Mouse (Mus musculus) 416B (cell line): ENCODE data around the gene Fbxo47.

Experiments used
- DNase-seq: peaks from one replicate; pipeline ENCODE4 v3.0.0; 2011; ENCODE audit warnings: low read depth

Fbxo47 gene

DNA sequence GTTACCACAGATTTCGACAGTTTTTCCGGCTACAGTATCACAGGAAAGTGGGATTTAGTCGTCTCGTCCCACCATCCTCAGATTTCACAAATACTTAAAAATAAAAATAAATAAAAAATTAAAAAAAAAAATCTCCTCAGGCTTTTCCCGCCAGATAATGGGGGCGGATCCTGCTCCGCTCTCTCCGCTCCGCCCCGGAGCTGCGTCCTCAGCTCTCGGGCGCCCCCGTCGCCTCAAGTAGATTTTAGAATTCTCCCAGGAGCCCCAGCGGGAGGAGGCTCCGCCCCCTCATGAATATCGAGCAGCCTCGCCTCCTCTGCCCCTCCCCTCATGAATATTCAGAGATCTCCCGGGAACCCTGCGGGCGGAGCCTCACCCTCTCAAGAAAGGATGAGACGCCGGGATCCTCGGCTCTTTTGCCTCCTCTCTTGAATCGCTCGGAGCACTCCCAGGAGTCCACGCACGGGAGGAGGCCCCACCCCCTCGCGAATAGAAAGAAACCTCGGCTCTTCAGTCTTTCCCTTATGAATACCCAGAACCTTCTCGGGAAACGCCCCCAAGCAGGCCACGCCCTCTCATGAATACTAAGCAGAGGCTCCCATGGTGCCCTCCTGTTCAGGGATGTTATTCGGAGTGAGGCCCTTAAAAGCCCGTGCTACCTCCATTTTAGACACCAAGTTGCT lies at the start of gene Fbxo47:
TSS of gene Fbxo47 (minus strand) at position 237 of the 683 bp plus-strand sequence.
- DNase-seq, result peak; percentile 99

DNA sequence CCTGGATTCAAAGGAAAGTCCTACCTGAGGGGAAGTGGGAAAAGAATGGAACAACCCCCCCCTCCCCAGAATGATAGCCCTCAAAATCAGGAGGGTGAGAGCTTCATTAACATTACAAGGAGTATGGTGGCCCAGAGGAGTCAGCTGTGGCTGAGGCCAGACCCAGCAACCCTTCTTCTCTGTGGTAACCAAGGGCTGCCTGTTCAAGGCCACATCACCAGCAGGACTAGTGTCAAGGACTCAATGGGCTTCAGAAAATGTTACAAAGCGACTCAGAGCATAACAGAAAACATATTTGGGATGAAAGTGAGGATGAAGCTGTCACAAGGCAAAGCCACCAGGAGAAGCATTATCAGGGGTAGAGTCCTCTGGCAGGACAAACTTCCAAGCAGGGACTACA lies 49.6 kb upstream of the Fbxo47 start:
- DNase-seq, result no peak

DNA sequence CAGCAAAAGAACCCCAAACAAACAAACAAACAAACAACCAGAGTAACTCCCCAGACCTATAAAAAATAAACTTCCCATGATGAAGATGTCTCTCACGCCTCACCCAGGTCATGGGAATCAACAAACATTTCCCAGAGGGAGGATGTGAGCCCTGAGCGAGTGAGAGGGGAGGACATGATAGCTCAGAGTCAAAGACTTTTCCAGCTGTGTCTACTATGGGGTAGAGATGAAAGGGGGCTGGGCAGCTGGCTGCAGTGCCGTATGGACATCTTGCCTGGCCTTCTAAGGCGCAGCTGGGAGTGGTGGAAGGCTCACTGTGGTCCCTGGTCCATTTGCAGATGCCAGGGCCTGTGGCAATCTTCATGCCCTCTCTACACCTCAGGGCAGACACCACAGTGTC lies 45.0 kb upstream of the Fbxo47 start:
- DNase-seq, result no peak

DNA sequence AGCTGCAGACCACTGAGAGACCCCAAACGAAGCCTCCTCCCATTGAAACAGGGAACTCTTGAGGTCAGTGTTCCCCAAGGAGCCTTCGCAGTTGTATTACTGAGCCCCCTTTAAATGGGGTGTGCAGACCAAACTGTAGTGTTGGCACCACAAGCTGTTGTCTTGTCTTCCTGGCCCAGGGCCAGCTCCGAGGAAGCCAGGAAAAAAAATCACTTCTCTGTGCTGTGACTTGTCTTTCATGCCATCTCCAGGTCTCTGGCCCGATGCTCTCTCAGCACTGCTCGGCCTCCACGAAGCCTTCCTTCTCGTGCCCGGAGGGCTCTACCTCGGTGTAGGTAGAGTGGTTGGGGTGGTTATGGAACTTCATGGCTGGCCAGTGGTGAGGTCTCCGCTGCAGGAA lies 40.3 kb upstream of the Fbxo47 start:
- DNase-seq, result no peak

DNA sequence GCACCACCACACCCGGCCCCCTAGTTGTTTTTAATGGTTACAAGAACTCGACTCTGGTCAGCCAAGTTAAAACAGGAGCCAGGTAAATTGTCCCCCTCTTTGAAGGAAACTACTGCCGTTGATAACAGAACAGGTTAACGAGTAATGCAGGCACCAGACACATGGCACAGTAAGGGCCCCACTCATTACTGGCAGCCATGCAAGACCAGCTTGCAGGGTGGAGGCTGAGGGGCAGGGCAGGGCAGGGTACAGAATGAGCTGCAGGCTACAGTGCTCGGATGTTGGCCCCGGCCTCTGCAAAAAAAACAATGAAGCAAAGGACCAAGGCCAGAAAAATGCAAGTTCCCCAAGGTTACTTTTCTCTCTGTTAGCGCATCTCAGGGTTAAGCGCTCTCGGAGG lies 39.7 kb upstream of the Fbxo47 start:
- DNase-seq, result no peak

DNA sequence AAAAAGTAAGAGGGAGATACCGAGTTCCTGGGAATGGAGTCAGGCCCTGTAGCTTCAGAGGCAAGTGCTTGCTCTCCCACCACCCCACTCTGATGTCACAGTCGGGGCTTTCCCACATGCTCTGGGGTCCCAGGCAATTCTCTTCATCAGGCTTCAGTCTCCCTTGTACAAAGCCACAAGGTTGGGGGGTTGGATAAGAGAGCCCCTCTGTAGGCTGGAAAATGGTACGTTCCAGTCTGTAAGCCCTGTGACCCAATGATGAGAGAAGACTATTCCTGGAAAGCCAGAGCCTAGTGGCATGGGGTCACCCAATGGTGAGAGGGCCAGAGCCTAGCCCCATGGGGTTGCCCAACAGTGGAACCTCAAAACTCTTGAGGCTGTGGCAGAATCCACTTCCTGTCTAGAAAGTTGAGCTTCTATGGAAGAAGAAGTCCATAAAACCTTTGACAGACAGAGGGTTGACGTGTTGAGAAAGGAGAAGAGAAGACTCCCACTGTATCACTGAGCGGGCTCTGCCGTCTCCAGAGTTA lies 32.1 kb upstream of the Fbxo47 start:
- no peak for DNase-seq

DNA sequence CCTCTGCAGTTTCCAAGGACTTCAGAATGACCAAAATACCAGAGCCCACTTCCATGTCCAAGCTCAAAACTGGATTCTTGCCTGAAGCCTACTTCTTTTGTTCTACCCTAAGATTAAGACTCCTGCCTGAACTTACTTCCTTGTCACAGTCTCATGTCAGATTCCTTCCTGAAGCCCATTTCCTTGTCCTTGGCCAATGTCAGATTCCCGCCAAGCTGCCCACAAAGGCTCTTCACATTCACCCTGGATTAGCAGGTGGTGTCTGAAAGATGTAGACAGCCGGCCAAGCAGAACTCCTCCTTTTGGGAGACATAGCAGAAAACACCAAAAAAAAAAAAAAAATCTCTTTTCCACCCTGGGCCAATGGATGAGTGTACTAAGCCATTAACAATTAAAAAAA lies 31.5 kb upstream of the Fbxo47 start:
- DNase-seq, result no peak

DNA sequence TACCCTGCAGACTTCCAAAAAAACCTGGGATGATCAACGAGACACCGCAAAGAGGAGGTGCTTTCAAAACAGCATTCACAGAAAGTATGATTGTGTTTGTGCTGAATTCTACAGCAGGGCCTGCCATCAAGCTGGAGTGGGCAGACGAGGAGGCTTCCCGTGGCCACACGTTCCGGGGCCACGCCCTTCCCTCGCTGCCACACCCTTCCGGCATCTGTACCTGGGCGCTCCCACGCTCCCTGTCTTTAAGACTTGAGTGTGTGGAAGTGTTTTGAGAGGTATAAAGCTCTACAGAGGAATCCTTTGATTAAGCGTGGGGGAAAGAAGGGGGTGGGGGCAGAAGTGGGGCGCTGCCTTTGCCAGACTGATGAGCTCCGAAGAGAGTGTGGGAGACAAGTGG lies 29.2 kb upstream of the Fbxo47 start:
- no peak for DNase-seq

DNA sequence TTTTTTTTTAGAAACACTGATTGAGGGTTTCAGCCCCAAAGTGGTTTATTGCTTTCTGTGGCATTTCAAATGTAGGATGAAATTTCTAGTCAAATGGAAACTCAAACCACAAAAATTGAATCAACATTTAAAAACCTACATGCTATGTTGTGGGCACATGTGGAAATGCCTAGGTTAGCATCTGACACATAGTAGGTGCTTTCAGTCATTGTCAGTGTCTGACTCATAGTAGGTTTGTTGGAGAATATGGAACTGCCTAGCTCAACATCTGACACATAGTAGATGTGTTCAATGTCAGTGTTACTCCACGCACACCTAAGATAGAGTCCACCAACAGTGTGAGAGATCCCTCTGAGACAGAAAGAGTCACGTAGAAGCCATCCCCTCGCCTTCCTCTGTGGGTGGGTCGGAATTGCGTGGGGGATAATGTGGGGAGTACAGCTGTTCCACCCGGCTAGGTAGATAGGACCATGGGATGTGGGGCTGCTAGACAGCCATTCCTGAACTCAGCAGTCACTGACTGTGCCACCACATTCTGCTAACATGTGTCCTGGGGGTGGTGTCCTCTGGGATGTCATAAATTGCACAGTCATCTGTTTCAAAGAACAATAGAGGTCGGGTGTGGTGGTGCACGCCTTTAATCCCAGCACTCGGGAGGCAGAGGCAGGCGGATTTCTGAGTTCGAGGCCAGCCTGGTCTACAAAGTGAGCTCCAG lies 24.8 kb upstream of the Fbxo47 start:
- DNase-seq, result no peak

DNA sequence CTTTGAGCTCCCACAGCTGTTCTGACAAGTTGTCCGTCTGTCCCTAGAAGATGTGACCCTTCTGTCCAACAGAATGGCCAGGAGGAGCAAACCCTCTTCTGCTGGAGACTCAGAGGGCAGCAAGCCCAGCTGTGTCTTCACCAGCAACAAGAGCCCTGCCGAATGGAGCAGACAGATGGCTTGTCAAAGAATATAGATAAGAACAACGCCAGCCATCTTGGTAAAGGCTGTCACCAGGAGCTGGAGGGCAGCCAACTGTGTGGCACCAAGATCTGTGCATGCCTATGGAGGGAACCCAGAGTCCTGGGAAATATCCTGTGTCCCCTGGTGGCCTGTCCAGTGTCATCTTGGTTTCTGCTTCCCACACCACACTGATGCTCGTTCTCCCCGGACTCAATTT lies 24.0 kb upstream of the Fbxo47 start:
- DNase-seq, result no peak

DNA sequence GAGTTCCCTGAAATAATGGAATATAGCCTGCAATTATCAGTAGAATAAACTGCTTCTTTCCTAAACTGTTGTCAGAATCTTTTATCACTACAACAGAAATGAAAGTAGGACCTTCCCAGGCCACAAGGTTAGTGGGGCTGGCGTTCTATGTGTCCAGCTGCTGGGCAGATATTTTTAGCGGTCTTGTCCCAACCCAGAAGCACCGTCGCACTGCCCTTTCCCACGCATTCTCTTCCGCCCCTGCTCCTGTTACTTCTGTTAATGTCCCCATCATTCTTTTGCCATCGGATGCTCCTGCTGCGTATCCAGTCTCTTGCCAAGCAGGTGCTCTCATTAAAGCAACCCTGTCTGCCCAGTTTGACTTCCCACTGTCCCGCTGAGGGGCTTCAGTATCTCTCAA lies 23.0 kb upstream of the Fbxo47 start:
- DNase-seq, result no peak

DNA sequence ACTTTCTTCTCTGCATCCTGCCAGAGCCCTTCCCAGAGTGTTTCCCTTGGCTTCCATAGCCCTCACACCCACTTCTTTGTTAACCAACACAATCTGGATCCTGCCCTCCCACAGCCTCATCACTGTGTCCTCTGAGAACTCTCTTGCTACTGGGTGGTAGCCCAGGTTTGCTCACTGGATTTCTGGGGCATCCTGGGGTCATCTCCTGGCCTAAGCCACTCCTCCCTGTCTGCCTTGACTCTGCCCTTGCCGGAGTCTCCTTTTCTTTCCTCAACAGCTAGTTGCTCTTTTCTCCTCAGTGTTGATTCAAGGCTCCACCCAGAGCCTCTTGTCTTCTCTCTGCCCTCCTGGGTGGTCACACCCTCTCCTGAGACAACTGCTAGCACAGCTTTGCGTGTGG lies 22.0 kb upstream of the Fbxo47 start:
- DNase-seq, result no peak

DNA sequence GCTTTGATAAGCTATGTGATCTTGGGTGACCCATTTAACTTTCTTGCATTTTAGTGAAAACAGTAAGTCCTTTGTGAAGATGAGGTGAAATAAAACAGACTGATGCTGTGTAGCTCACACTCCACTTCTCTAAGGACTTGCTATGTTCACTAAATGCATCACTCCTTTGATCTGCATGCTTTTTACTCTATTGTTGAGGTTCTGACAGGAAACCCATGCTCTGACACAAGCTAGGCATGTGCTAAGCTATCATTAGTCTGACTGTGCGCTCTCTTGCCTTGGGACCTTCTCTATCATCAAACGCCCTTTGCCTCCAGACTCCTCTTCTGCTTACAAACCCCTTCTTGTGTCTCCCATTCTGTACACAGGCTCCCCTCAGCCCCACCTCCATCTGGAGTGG lies 21.6 kb upstream of the Fbxo47 start:
- no peak for DNase-seq

DNA sequence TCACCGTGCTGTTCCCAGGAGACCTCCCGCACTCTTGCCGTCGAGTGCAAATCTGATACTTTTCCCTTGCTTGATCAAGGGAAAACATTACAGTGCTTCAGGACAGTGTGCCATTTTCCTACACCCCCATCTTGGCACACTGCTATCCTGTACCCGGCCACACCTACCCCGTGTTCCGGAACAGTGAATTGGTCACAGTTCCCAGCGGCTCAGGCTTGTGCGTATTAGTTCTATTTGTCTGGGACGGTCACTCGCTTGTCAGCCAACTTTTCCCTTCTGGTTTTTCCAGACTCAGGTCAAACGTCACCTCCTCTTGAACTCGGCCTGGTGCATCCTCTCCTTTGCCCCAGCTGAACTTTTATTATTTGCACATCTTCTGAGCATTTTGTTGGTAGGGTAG lies 20.8 kb upstream of the Fbxo47 start:
- no peak for DNase-seq

DNA sequence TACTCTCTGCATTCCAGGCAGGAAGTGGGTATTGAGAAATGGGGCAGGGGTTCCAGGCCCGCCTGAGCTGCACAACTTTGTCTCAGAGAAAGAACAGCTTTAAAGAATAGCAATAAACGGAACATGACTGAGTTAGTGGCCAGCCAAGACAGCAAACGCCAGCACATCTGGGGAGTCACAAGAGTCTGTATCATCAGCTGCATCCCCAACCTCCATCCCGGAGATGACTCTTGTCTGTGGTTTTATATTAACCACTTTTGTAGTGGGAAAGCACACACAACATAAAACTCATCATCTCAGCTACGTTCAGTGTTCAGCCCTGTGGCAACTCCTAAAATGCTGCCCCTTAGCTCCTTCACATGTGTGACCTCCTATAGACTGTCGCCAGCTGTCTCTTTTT lies 17.9 kb upstream of the Fbxo47 start:
- peak; percentile 32 for DNase-seq

DNA sequence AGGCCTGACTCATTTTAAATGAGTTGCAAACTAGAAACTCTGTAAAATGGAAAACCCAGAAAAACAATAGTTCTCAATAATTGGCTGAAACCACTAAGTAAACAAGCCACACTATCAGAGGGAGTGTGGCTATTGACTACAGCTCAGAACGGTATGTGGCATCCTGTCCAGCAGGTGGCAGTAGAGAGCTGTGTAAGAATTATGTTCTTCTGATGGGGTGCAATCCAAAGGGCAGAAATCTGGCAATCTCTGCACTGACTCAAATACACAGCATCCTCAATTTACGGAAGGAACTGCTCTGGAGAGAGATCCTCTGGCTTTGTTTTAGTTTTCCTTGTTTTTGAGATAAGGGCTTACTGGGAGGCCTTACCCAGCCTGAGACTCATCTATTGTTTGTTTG lies 15.9 kb upstream of the Fbxo47 start:
- DNase-seq, result peak; percentile 87

DNA sequence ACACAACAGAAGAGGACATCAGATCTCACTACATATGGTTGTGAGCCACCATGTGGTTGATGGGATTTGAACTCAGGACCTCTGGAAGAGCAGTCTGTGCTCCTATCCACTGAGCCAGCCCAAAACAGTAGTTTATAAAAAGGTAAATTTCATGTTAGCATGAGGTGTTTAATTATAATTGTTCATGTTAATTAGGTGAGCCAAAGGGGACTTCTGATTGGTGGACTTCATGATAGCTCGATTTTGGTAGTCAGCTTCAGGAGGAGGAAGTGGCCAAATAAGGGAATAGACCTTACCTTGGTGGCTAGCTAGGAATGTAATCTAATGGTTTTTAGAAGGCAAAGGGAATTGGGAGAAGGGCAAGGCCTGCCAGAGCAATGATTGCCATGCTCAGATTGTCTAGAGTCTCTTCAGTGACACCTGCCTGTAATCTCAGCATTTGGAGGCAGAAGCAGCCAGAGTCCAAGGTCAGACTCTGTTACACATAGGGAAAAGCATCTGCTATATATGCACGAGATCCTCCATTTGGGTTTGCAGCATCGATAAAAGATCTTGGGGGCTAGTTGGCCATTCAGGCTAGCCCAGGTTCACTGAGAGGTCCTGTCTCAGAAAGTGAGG lies 13.7 kb upstream of the Fbxo47 start:
- DNase-seq, result no peak

DNA sequence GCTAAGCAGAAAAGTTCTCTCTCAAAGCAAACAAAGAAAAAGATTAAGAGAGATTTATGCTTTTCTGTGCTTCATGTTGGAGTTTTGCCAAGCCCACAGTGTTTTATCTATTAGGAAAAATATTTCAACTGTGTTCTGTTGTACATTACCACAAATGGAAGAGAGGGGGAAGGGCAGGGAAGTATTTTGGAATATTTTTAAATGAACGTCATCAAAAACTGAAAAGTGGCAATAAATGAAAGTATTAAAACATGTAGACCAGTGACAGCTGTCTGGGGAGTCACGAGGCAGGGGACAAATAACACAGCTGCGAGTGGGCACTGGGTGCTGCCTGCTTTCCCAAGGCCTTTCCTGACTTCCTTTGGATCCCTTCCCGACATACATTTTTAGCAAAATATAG lies 12.7 kb upstream of the Fbxo47 start:
- no peak for DNase-seq

DNA sequence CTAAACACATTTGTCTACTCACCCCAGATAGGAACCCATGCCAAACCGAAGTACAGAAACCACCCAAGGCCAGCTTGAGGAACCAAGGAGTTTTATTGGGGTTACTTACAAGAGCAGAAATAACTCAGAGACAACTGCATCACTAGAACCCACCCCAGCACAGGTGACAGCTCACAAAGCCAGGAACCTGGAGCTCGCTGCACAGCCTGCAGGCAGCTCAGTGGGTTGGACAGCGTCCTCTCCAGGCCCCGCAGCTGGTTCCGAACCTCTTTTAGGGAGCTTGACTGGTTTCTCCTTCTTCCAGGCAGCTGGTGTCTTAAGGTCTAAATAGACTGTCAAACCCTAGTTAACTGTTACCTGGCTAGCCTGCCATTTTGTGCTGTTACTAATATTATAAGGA lies 7.9 kb upstream of the Fbxo47 start:
- DNase-seq, result no peak

DNA sequence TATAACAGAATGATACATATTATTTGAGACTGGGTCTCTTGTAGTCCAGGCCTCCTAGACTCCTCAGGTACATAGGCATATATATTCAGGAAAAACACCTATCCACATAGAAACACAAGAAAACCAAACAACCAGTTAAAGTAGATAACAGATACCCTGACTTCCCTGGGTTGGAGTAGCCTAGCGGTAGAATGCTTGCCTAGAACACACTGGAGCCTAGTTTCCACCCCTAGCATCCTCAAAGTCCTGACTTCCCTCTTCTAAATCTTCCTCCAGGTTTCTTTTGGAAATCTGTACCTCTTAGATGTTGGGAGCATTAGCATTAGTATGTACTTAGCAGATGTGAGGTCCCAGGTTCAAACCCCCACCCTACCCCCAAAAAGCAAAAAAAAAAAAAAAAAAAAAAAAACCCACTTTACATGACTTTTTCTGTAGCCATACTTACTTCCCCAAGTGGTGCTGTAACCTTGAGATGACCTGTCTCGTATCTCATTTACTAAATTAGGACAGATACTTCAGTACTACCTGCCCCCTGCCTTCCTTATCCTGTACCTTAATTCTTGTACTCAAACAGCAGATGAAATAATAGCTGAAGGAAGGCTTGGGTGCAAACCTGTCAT lies 1.5 kb upstream of the Fbxo47 start:
- DNase-seq, result no peak

DNA sequence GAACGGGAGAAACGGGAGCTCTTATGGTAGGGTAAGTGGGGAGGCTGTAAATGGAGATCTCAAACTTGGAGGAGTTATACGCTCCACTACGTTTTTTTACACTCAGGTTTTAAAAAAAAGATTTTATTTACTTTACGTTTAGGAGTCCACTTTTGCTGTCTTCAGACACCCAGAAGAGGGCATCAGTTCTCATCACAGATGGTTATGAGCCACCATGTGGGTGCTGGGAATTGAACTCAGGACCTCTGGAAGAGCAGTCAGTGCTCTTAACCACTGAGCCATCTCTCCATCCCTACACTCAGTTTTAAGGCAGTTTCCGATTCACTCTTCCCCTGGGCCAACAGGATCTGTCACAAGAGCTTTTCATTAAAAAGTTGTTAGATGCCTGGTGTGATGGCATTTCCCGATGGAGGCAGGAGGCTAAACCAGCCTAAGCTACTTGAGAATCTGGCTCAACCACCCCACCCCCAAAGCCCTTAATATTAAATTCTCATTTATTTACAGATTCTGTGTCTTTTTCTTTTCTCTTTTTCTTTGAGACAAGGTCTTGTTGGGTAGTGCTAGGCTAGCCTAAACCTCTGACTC lies 739 bp upstream of the Fbxo47 start:
- DNase-seq, result no peak

DNA sequence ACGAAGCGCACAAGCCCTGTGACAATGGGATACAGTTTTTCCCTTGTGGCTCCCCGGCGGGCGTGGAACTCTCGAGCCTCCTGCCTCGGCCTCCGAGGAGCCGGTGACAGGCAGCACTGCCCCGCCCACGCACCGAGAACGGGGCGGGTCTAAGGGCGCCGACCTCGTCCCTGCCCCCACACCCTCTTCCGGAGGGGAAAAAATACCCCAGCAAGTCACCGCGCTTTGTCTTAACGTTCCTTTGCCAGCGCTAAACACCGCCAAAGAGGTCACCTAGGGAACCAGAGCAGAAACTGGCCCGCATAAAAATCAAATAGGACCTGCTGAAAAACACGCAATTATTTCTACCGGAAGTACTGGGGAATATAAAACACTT lies 424 bp downstream of the Fbxo47 start:
- DNase-seq, result peak; percentile 85

DNA sequence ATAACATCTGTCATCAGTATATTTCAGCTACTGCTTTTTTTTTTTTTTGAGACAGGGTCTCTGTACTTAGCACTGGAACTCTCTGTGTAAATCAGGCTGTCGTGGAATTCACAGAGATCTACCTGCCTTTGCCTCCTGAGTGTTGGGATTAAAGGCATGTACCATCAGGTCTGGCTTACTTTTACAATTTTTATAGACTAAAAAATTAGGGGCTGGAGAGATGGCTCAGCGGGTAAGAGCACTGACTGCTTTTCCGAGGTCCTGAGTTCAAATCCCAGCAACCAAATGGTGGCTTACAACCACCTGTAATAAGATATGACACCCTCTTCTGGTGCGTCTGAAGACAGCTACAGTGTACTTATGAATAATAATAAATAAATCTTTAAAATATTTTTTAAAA lies 3.6 kb downstream of the Fbxo47 start:
- no peak for DNase-seq
